Mouse (Mus musculus): Measurements from ENCODE around the gene Rab25. TPM values are rescaled to one million over a fixed set of nuclear protein-coding genes. Genes with fewer than 3 reads are reported as not detected.

Rab25 gene
- polyA plus RNA-seq, 1 experiment: 35.1 TPM

- H3K27me3 ChIP-seq (ENCODE audit: control insufficient read depth, insufficient read depth, low read length, poor library complexity, severe bottlenecking): no peaks in the 10 kb centered on the region
- no peak overlapping the region; the same call in 1 of the 2 replicates for H3K9ac ChIP-seq (ENCODE audit: low read depth, poor library complexity, severe bottlenecking)
- no peaks in the 10 kb centered on the region for H3K9me3 ChIP-seq (replicated peaks; ENCODE audit: control insufficient read depth, insufficient read depth, low read length, poor library complexity, severe bottlenecking)
These were observed 53.1 kb downstream of the Rab25 start for GRCm38 (mm10) chr3:88494836-88495628.

GRCm38 (mm10) chr3:88493706-88494582 is 54.2 kb downstream of the Rab25 start:
- Histone ChIP-seq H3K36me3 (ENCODE audit: control insufficient read depth, insufficient read depth, low read length, poor library complexity, severe bottlenecking) (no peaks in the 10 kb centered on the region), H3K27me3 (ENCODE audit: control insufficient read depth, insufficient read depth, low read length, poor library complexity, severe bottlenecking) (no peaks in the 10 kb centered on the region), H3K9me3 (replicated peaks; ENCODE audit: control insufficient read depth, insufficient read depth, low read length, poor library complexity, severe bottlenecking) (no peaks in the 10 kb centered on the region), H3K4me1 (ENCODE audit: control insufficient read depth, insufficient read depth, low read length) (peaks cover 12% of the 10 kb centered on the region), H3K9ac (ENCODE audit: low read depth, poor library complexity, severe bottlenecking) (peak overlapping the region; percentile 62), H3K4me3 (ENCODE audit: low read depth, low read length) (no peak overlapping the region), H3K27ac (ENCODE audit: insufficient read depth, low read length) (peak overlapping the region; percentile 74)
- no peak for TF ChIP-seq POLR2A (IDR thresholded peaks at IDR 0.05; ENCODE audit: insufficient read depth, low read length)
- no peak for TF ChIP-seq EP300 (IDR thresholded peaks at IDR 0.05; ENCODE audit: insufficient read depth, low read depth, low read length)
- no peak for TF ChIP-seq CTCF (IDR thresholded peaks at IDR 0.05; ENCODE audit: low read depth, low read length)

More at GRCm38 (mm10) chr3:88494836-88495628, 53.1 kb downstream of the Rab25 start:
- H3K36me3 ChIP-seq (ENCODE audit: control insufficient read depth, insufficient read depth, low read length, poor library complexity, severe bottlenecking): no peaks in the 10 kb centered on the region
- H3K27ac ChIP-seq (ENCODE audit: insufficient read depth, low read length): peak overlapping the region; percentile 74
- peaks cover 12% of the 10 kb centered on the region for H3K4me1 ChIP-seq (ENCODE audit: control insufficient read depth, insufficient read depth, low read length)
- H3K4me3 ChIP-seq (ENCODE audit: low read depth, low read length): no peak overlapping the region
- TF ChIP-seq POLR2A (IDR thresholded peaks at IDR 0.05; ENCODE audit: insufficient read depth, low read length) (no peak), EP300 (IDR thresholded peaks at IDR 0.05; ENCODE audit: insufficient read depth, low read depth, low read length) (no peak)

Other genes with a start within 250 kb of the Rab25 start
- 89.0 and 93.3 TPM in 2 replicates for gene Glmp, start 223.3 kb downstream of the Rab25 start, polyA plus RNA-seq (2011; ENCODE audit: insufficient read depth, insufficient read length, low read depth, missing spikeins)
- gene Tmem79, start 212.2 kb downstream of the Rab25 start, polyA plus RNA-seq (2011; ENCODE audit: insufficient read depth, insufficient read length, low read depth, missing spikeins): 9.1 and 12.8 TPM in 2 replicates
- gene Smg5, start 212.0 kb downstream of the Rab25 start, polyA plus RNA-seq (2011; ENCODE audit: insufficient read depth, insufficient read length, low read depth, missing spikeins): 70.7 and 84.2 TPM in 2 replicates
- gene Paqr6, start 183.7 kb downstream of the Rab25 start, polyA plus RNA-seq (2011; ENCODE audit: insufficient read depth, insufficient read length, low read depth, missing spikeins): 4.9 and 6.8 TPM in 2 replicates
- gene Bglap3, start 175.6 kb downstream of the Rab25 start, polyA plus RNA-seq (2011; ENCODE audit: insufficient read depth, insufficient read length, low read depth, missing spikeins): 1.0 and 1.4 TPM in 2 replicates
- gene Bglap2, start 169.6 kb downstream of the Rab25 start, polyA plus RNA-seq (2011; ENCODE audit: insufficient read depth, insufficient read length, low read depth, missing spikeins): not detected in 2 replicates
- gene Bglap, start 163.8 kb downstream of the Rab25 start, polyA plus RNA-seq (2011; ENCODE audit: insufficient read depth, insufficient read length, low read depth, missing spikeins): not detected in 2 replicates
- gene Pmf1, start 138.0 kb downstream of the Rab25 start, polyA plus RNA-seq (2011; ENCODE audit: insufficient read depth, insufficient read length, low read depth, missing spikeins): 88.6 and 102 TPM in 2 replicates
- gene Slc25a44, start 123.2 kb downstream of the Rab25 start, polyA plus RNA-seq (2011; ENCODE audit: insufficient read depth, insufficient read length, low read depth, missing spikeins): 13.5 and 14.7 TPM in 2 replicates
- 2.3 and 4.0 TPM in 2 replicates for gene Sema4a, start 87.1 kb downstream of the Rab25 start, polyA plus RNA-seq (2011; ENCODE audit: insufficient read depth, insufficient read length, low read depth, missing spikeins)
- 30.0 and 37.2 TPM in 2 replicates for gene Lmna, start 38.3 kb downstream of the Rab25 start, polyA plus RNA-seq (2011; ENCODE audit: insufficient read depth, insufficient read length, low read depth, missing spikeins)
- gene Mex3a, start 15.9 kb downstream of the Rab25 start, polyA plus RNA-seq (2011; ENCODE audit: insufficient read depth, insufficient read length, low read depth, missing spikeins): 42.3 and 43.4 TPM in 2 replicates
- 138 and 151 TPM in 2 replicates for gene Lamtor2, start 4.8 kb upstream of the Rab25 start, polyA plus RNA-seq (2011; ENCODE audit: insufficient read depth, insufficient read length, low read depth, missing spikeins)
- gene Ubqln4, start 5.5 kb upstream of the Rab25 start, polyA plus RNA-seq (2011; ENCODE audit: insufficient read depth, insufficient read length, low read depth, missing spikeins): 118 and 133 TPM in 2 replicates
- gene Ssr2, start 27.6 kb upstream of the Rab25 start, polyA plus RNA-seq (2011; ENCODE audit: insufficient read depth, insufficient read length, low read depth, missing spikeins): 348 and 382 TPM in 2 replicates
- 71.2 and 74.9 TPM in 2 replicates for gene Arhgef2, start 57.7 kb upstream of the Rab25 start, polyA plus RNA-seq (2011; ENCODE audit: insufficient read depth, insufficient read length, low read depth, missing spikeins)
- not detected in 2 replicates for gene Rxfp4, start 104.8 kb upstream of the Rab25 start, polyA plus RNA-seq (2011; ENCODE audit: insufficient read depth, insufficient read length, low read depth, missing spikeins)
- gene Khdc4, start 137.5 kb upstream of the Rab25 start, polyA plus RNA-seq (2011; ENCODE audit: insufficient read depth, insufficient read length, low read depth, missing spikeins): 72.7 and 78.1 TPM in 2 replicates
- 10.1 and 10.4 TPM in 2 replicates for gene Rit1, start 168.5 kb upstream of the Rab25 start, polyA plus RNA-seq (2011; ENCODE audit: insufficient read depth, insufficient read length, low read depth, missing spikeins)
- 9.0 and 9.5 TPM in 2 replicates for gene Syt11, start 226.9 kb upstream of the Rab25 start, polyA plus RNA-seq (2011; ENCODE audit: insufficient read depth, insufficient read length, low read depth, missing spikeins)

Measured in ES-Bruce4 (cell line).